Mouse (Mus musculus) hindbrain, embryonic 10.5 days (tissue): ENCODE results near the gene Ntpcr. TPM values are rescaled to one million over a fixed set of nuclear protein-coding genes. Genes with fewer than 3 reads are reported as not detected.

Experiments
- DNase-seq: peaks from one replicate; pipeline ENCODE4 v3.0.0-alpha.2; 2017; ENCODE audit warnings: low spot score
- H3K27ac ChIP-seq: fragments of 300-500 bp; sonication (generic); 2 replicates; pipeline ENCODE4 v1.5.1; 2016; ENCODE audit warnings: mild to moderate bottlenecking, moderate library complexity
- H3K27me3 ChIP-seq: fragments of 300-500 bp; sonication (generic); 2 replicates; pipeline ENCODE4 v1.6.1; 2016; ENCODE audit warnings: mild to moderate bottlenecking; ENCODE audit not compliant: poor library complexity, insufficient read depth, severe bottlenecking
- H3K36me3 ChIP-seq: fragments of 300-500 bp; sonication (generic); 2 replicates; pipeline ENCODE4 v1.6.1; 2016; ENCODE audit warnings: mild to moderate bottlenecking, moderate library complexity
- H3K4me1 ChIP-seq: fragments of 300-500 bp; sonication (generic); replicated peaks from 2 replicates; pipeline ENCODE4 v1.6.1; 2016; ENCODE audit warnings: mild to moderate bottlenecking
- H3K4me3 ChIP-seq: fragments of 300-500 bp; sonication (generic); 2 replicates; pipeline ENCODE4 v1.5.1; 2016; ENCODE audit warnings: mild to moderate bottlenecking, moderate library complexity
- H3K9me3 ChIP-seq: fragments of 300-500 bp; sonication (generic); 2 replicates; pipeline ENCODE4 v1.6.1; 2016; ENCODE audit warnings: mild to moderate bottlenecking, moderate library complexity
- WGBS: fragments of 180-500 bp; shearing (Covaris S2); methylation state at CpG from one replicate; pipeline ENCODE4 v1.1.7; 2016; 5-methylcytosine and 5-hydroxymethylcytosine counted together
- polyA plus RNA-seq: library from polyadenylated mRNA; unstranded; fragments of >200 nt; fragmentation: Nextera tagmentation; extraction: Ambion mirVana; gene quantifications from 2 replicates; pipeline ENCODE4 v1.2.1, GENCODE M21; 2016

The Ntpcr gene
- polyA plus RNA-seq, 1 experiment from 2014 or later = 18.8 TPM

DNA sequence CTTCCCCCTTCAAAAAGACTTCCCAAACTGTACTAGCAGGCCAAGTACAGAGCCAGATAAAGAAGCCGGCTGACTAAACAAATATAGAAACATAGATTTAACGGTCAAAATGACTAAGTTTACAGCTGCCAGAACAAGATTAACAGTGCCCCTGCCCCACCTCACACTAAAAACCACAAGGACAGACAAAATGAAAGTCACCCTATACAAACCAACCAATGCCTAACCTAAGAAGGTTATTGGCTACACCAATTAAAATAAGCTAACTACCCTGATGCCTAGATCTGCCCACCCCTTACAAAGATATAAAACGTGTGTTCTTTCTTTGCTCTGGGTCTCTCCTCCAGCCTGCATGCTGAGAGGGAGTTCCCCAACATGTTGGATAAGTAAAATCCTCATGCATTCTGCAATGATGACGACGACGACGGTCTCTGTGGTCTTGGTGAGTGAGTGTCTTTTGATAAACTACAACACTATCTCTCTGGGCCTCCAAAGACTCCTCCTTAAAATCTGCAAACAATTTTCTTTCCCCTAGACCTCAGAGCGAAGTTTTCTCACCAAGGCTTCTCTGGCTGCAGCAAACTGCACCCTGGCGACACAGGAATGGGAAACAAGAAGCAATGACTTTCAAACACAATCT is 63.2 kb downstream of the Ntpcr start:
- Histone ChIP-seq H3K27ac (no peak overlapping the region), H3K9me3 (no peaks in the 10 kb centered on the region), H3K4me3 (no peak overlapping the region), H3K27me3 (no peaks in the 10 kb centered on the region), H3K36me3 (no peaks in the 10 kb centered on the region), H3K4me1 (peaks cover 7% of the 10 kb centered on the region; the same call in 1 of the 2 replicates)
- no peak for DNase-seq
- WGBS = 79% methylated on average over 9 of the region's 9 CpGs

- no peak overlapping the region for H3K4me3 ChIP-seq
- no peaks in the 10 kb centered on the region for H3K36me3 ChIP-seq
- 84% methylated on average over 2 of the region's 2 CpGs for whole genome bisulfite sequencing
- H3K27me3 ChIP-seq = no peaks in the 10 kb centered on the region
- DNase-seq = no peak
- no peaks in the 10 kb centered on the region for H3K9me3 ChIP-seq
- H3K4me1 ChIP-seq = 0 out of 2 replicates have a peak, but pooled peaks cover 3% of the 10 kb centered on the region
- no peak overlapping the region for H3K27ac ChIP-seq
These were observed 65.6 kb downstream of the Ntpcr start for GRCm38 (mm10) chr8:125795341-125795740.

DNA sequence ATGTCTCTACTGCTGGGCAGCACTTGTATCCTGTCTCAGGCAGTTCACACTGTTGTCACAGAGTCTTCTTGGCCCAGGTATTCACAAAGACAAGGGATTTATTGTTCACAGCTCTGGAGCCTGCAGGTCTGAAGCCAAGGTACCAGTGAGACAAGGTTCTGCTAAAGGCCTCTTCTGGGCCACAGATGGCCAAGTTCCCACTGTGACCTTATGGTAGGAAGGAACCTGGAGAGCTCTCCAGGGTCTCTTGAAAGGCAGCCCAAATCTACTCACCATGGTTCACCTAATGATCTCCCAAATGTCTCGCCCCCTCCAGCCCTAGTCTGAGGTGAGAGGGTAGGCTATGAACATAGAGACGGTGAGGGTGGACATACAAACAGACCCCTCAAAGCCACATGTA is 67.2 kb downstream of the Ntpcr start:
- no peak overlapping the region for H3K27ac ChIP-seq
- no peak overlapping the region for H3K4me3 ChIP-seq
- H3K9me3 ChIP-seq = no peaks in the 10 kb centered on the region
- H3K4me1 ChIP-seq = no peaks in the 10 kb centered on the region
- no peaks in the 10 kb centered on the region for H3K27me3 ChIP-seq
- H3K36me3 ChIP-seq = no peaks in the 10 kb centered on the region
- 89% methylated on average over 2 of the region's 2 CpGs for WGBS
- DNase-seq = no peak

Other genes starting within 250 kb of the Ntpcr start
- 13.9 and 20.1 TPM in 2 replicates for gene Sipa1l2, start 160.2 kb upstream of the Ntpcr start, polyA plus RNA-seq
- 6.0 and 8.0 TPM in 2 replicates for gene Map10, start 60.1 kb upstream of the Ntpcr start, polyA plus RNA-seq
- gene Pcnx2, start 168.4 kb downstream of the Ntpcr start, polyA plus RNA-seq = 0.39 and 0.52 TPM in 2 replicates
- gene Map3k21, start 180.5 kb downstream of the Ntpcr start, polyA plus RNA-seq = 0.02 and 0.03 TPM in 2 replicates